Mouse (Mus musculus) brain, embryonic 14.5 days (tissue): ENCODE measurements at regions not wholly inside any gene's neighbourhood (a gene's known extent, or its start where the extent isn't known, plus 50 kb on each side); places are given as distances from the start of the nearest gene placed in this dataset.

Experiments used
- CTCF ChIP-seq: fragments of 200-500 bp; IDR thresholded peaks from 2 replicates; pipeline ENCODE4 v1.5.1; 2012; ENCODE audit warnings: inconsistent platforms, mild to moderate bottlenecking, moderate library complexity, borderline replicate concordance; ENCODE audit not compliant: insufficient read depth, insufficient read length; ENCODE audit errors: extremely low read depth
- POLR2A ChIP-seq: fragments of 200-500 bp; IDR thresholded peaks from 2 replicates; pipeline ENCODE4 v1.6.1; 2012; ENCODE audit warnings: mild to moderate bottlenecking, inconsistent platforms, borderline replicate concordance; ENCODE audit not compliant: poor library complexity, insufficient read depth, insufficient read length, severe bottlenecking; ENCODE audit errors: extremely low read depth

GRCm38 (mm10) chr5:39440817-39441216 is 314.5 kb downstream of the Hs3st1 start:
- no peak for TF ChIP-seq CTCF
- TF ChIP-seq POLR2A, result no peak
